Mouse (Mus musculus): Measurements from ENCODE around the gene Gsdme. TPM values are rescaled to one million over a fixed set of nuclear protein-coding genes. Genes with fewer than 3 reads are reported as not detected.

The Gsdme gene
- total and polyA plus RNA-seq, 3 experiments = 0.28 to 3.7 (median 1.2) TPM

DNA sequence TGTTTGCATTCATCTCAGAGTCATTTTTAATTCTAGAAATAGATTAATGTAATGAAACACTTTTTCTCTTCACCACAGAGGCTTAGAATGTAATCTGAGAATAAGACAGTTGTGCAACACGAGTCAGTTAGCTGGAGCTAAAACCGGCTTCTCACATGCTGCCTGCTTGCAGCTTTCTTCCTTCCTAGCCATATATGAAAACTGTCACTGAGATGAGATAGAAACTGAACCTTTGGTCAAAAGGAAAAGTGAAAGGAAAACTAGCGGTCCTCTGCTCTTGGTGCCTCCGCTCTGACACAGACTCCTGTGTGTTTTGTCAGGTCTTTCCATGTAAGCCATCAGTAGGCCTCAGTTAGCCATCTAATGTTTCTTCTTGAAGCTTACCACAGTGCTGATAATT, 75.7 kb downstream of the Gsdme start:
- DNase-seq = no peak

DNA sequence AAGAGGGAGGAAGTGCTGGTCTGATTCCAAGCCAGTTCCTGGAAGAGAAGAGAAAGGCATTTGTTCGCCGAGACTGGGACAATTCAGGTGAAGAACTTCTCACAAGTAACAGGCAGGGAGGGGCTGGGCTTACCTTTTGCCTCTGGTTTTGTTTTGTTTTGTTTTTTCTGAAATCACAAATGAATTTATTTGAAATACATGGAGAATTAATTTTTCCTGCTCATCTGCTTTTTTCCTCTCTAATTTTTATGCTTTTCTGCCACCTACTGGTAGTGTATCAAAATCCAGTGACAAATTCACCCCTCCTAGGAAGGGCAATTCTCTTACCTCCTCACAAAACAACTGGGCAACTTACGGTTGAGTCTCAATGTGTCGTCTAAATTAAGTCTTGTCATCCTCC, 83.5 kb downstream of the Gsdme start:
- DNase-seq = no peak

DNA sequence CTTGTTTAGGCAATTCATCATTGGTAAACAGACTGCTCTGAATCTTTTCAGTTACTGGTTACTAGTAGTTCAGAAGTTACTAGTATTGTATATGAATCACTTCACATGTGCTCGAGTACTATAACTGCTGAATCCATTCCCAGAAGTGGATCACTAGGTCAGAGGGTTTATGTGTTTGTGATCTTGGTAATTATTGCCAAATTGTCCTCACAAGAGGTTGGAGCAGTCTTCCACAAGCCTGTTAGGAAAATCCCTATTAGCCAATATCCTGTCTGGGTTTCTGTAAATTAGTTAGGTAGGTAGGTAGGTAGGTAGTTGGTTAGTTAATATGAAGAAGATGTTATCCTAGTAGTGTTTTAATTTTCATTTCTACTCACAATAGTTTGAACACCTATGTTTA, 87.9 kb downstream of the Gsdme start:
- DNase-seq = no peak

DNA sequence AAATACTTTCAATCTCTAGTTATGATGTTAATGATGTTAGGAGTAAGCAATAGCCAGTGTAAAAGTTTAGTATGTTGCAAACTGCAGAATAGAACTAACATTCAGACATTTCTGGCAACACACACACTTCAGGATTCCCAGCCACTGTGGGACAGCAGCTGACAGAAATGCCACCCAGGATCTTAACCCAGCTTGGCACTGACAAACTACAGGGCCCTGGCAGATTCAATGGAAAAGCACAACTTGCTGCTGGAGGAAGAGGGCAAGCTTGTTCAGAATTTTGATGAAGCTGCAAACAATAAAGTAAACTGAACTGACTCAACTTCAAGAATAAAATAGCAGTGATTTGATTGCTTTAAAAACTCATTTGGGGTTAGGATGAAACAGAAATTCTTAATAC, 93.9 kb downstream of the Gsdme start:
- DNase-seq = no peak

DNA sequence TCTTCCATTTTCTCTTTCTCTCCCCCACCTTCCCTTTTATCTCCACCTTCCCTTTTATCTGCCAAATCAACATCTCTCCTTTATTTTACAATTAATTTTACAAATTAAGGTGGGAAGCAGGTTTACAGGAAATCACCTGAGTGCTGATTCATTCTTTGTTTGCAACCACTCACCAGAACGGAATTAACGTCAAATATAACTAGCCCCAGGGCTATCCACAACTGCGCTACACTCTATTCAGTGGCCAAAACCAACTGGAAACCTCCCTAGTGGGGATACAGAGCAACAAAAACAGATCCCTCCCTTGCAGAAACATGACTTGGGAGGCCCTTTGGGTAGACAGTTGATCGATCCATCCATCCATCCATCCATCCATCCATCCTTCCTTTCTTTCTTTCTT, 94.8 kb downstream of the Gsdme start:
- no peak for DNase-seq

DNA sequence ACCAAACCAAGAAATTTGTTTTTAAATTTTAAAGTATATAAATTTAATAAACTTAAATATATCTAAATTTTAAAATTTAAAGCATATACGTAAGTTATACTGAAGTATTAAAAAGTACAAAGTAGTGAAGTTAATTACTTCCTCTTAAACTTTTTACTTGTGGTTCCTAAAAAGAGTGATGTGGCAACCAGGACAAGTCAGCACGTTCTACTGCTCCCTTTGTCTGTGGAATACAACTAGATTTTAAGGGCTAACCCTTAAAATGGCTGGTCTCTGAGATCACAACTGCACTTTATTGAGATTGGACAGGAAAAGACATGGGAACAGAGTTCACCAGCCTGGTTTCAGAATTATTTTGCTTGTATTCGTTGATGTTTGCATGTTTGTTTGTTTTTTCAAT, 100.6 kb downstream of the Gsdme start:
- no peak for DNase-seq

DNA sequence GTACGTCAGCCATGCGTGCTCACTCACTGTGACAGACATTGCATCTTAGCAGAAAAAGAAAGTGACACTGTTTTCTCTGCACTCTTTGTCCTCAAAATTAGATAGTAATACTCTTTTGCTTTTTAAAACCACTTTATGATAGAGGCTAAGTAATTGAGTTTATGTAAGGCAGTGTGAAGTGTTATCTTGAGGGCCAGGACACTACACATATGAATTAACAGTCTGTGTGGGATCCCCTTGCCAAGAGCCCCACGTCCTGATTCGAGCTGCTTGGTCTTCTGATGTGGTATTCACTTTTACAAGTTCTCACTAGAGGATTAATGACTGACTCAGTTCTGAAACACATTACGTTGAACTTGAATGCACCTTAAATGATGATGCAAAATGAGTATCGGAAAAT, 103.8 kb downstream of the Gsdme start:
- DNase-seq = no peak

DNA sequence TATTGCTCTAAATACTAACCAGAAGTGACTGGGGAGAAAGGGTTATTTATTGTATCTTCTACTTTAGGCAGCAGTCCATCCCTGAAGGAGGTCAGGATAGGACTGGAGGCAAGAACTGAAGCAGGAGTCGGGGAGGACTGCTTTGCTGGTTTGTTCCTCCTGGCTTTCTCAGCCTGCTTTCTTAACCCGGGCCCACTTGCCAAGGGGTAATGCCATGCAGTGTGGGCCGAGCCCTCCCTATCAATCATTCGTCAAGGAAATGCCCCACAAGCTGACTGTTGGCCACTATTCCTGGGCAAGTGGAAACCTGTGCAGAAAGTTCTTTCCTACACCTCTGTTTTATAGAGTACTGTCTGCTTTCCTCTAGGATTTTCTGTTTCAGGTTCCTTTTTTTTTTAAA, 114.3 kb downstream of the Gsdme start:
- DNase-seq = no peak

DNA sequence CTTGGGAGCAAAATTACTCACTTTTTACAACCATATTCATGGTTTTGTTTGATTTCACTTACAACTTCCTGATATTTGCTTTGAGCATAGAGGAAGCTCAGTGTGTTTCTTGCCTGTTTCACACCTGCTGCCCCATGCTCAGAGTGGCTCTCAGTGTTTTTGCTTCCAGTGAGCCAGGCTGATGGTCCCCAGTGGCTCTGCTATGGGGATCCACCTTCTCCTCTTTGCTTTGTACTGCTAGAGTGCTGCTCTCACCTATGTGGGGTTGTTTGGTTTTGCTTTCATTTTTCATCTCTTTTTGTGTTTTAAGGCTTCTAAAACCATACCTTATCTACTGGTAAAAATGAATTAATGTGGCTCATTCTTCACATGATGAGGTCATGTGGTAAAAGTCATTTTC, 117.5 kb downstream of the Gsdme start:
- DNase-seq = no peak

DNA sequence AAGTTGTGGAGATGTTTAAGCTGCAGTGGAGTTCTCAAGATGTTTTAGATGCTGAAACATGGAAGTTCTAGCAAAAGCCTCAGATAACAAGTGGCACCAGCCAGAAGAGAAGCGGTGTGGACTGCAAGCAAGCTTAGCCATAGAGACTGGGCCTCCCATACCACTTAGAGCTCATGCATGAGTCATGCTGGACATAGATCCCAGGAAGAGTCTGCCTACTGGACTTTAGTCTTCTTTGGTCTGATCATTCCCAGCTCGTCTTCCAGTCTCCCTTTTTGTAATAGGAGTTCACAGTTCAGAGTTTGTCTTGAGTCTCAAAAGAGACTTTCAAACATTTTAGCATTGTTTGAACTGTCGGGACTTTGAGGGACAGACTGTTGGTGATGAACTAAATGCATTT, 124.1 kb downstream of the Gsdme start:
- DNase-seq = no peak

Other genes starting within 250 kb of the Gsdme start
- gene Mpp6, start 153.6 kb downstream of the Gsdme start, total RNA-seq (2021) = 10 to 100 TPM; 27.8 to 34.1 TPM
- 0.61 and 1.1 TPM in 2 replicates for gene Mpp6, start 153.6 kb downstream of the Gsdme start, polyA plus RNA-seq (2012; rRNA removed)
- 10 to 100 TPM; 28.2 to 97.9 TPM for gene Osbpl3, start 192.3 kb upstream of the Gsdme start, total RNA-seq (2021)
- gene Osbpl3, start 192.3 kb upstream of the Gsdme start, polyA plus RNA-seq (2012; rRNA removed) = 11.0 and 13.0 TPM in 2 replicates

Data from adrenal gland, adult 2 months (tissue).